Mouse (Mus musculus) stomach, postnatal 0 days (tissue): ENCODE measurements around the gene Lrrc15.

ENCODE experiments used
- CTCF ChIP-seq: IDR thresholded peaks from 2 replicates; pipeline ENCODE4 v1.5.1; 2016; ENCODE audit warnings: antibody characterized with exemption, low read depth, mild to moderate bottlenecking, moderate library complexity
- EP300 ChIP-seq: optimal IDR thresholded peaks from 2 replicates; pipeline ENCODE3; 2016; ENCODE audit warnings: antibody characterized with exemption

DNA sequence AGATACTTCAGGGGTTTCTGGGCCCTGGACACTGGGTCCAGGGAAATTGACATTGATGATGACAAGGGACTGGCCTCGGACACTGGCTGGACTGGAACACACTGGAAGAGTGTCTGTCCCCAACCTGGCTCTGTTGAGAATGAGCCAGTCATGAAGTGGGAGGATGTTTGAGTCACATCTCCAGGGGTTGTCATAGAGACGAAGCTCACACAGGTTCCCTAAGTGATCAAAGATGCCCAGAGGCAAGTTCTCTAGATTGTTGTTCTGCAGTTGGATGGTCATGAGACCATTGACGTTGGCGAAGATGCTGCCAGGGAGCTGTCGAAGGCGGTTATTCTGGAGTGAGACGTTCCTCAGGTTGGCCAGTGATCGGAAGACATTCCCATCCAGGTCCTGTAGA lies 10.0 kb downstream of the Lrrc15 start:
- TF ChIP-seq CTCF (no peak), EP300 (no peak)
